Mouse (Mus musculus) lung, embryonic 16.5 days (tissue): ENCODE measurements at regions not wholly inside any gene's neighbourhood (a gene's known extent, or its start where the extent isn't known, plus 50 kb on each side); places are given as distances from the start of the nearest gene placed in this dataset.
A peak's percentile ranks its signal among the peaks of the same experiment; 100 is the strongest.

Experiments used
- ATAC-seq: fragments of 200-750 bp; cut with Nextera tagmentation; 2 replicates; pipeline ENCODE4 v1.8.0; 2017; ENCODE audit warnings: low read depth, mild to moderate bottlenecking, moderate library complexity
- H3K27ac ChIP-seq: fragments of 300-500 bp; sonication (generic); 2 replicates; pipeline ENCODE4 v1.5.1; 2014; ENCODE audit warnings: mild to moderate bottlenecking, control low read depth, low read length
- H3K27me3 ChIP-seq: fragments of 300-500 bp; sonication (generic); 2 replicates; pipeline ENCODE4 v1.6.1; 2014; ENCODE audit warnings: low read depth, low read length, mixed read lengths; ENCODE audit not compliant: control insufficient read depth, insufficient read depth
- H3K36me3 ChIP-seq: fragments of 300-500 bp; sonication (generic); 2 replicates; pipeline ENCODE4 v1.6.1; 2014; ENCODE audit warnings: low read length; ENCODE audit not compliant: control insufficient read depth, insufficient read depth
- H3K4me1 ChIP-seq: fragments of 300-500 bp; sonication (generic); replicated peaks from 2 replicates; pipeline ENCODE4 v1.6.1; 2014; ENCODE audit warnings: low read length, mixed read lengths; ENCODE audit not compliant: control insufficient read depth, insufficient read depth
- H3K4me2 ChIP-seq: fragments of 300-500 bp; sonication (generic); 2 replicates; pipeline ENCODE4 v1.6.1; 2014; ENCODE audit warnings: low read depth, low read length, control low read depth
- H3K4me3 ChIP-seq: fragments of 300-500 bp; sonication (generic); 2 replicates; pipeline ENCODE4 v1.5.1; 2014; ENCODE audit warnings: mild to moderate bottlenecking, low read length, control low read depth
- H3K9ac ChIP-seq: fragments of 300-500 bp; sonication (generic); 2 replicates; pipeline ENCODE4 v1.6.1; 2014; ENCODE audit warnings: low read length, control low read depth
- H3K9me3 ChIP-seq: fragments of 300-500 bp; sonication (generic); 2 replicates; pipeline ENCODE4 v1.6.1; 2016; ENCODE audit warnings: low read length; ENCODE audit not compliant: control insufficient read depth
- WGBS: fragments of 180-500 bp; shearing (Covaris S2); extraction: QIAGEN DNeasy Blood & Tissue Kit; methylation state at CpG from one replicate; pipeline ENCODE4 v1.1.7; 2014; 5-methylcytosine and 5-hydroxymethylcytosine counted together

DNA sequence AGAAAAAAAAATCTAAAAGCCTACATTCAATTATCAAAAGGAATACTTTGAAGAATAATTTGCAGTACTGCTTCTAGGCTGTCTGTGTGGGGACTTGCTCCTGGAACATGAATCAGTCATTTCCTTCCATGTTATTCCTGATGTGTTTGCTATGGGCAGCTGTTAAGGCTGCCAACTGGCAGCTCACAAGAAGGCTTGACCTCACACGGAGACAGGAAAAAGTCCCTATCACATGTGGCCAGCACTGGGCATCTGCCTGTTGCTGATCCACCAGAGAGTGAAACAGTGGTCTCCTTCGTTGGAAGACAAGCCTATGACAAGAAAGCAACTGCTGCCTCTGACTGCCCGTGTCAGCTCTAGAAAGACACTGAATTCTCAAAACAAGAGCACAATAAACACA lies 140.6 kb downstream of the Trib2 start:
- Histone ChIP-seq H3K4me1 (no peaks in the 10 kb centered on the region), H3K27me3 (no peaks in the 10 kb centered on the region), H3K36me3 (no peaks in the 10 kb centered on the region), H3K9ac (no peak overlapping the region), H3K4me2 (no peak overlapping the region), H3K27ac (no peak overlapping the region), H3K4me3 (no peak overlapping the region), H3K9me3 (no peaks in the 10 kb centered on the region)
- no peak for ATAC-seq
- WGBS, result 55% methylated on average over 3 of the region's 3 CpGs

DNA sequence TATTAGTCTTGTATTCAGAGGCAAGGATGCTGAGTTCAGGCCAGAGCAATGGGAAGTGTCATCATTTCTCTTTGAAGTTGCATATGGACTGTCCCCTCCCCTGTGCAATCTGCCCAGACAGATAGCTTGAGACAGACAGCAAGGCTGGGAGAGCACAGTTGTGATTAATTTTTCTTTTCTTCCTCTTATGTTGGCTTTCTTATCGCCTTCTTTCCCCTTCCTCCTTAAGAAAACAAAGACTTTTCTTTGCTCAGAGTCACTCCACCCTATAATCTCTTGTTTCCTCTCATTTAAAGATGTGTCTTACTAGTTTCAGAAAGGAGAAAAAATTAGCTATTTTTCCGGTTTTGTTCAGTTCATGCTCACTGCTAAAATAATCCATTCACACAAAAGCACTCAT lies 157.0 kb downstream of the Trib2 start:
- H3K4me2 ChIP-seq, result no peak overlapping the region
- no peaks in the 10 kb centered on the region; the same call in 1 of the 2 replicates for H3K4me1 ChIP-seq
- H3K9ac ChIP-seq, result no peak overlapping the region
- no peaks in the 10 kb centered on the region for H3K27me3 ChIP-seq
- H3K4me3 ChIP-seq, result no peak overlapping the region
- ATAC-seq, result peak; percentile 36; the same call in 1 of the 2 replicates
- WGBS, result 30% methylated on average over 2 of the region's 2 CpGs
- no peaks in the 10 kb centered on the region for H3K9me3 ChIP-seq
- H3K36me3 ChIP-seq, result no peaks in the 10 kb centered on the region
- H3K27ac ChIP-seq, result peak overlapping the region; percentile 36

DNA sequence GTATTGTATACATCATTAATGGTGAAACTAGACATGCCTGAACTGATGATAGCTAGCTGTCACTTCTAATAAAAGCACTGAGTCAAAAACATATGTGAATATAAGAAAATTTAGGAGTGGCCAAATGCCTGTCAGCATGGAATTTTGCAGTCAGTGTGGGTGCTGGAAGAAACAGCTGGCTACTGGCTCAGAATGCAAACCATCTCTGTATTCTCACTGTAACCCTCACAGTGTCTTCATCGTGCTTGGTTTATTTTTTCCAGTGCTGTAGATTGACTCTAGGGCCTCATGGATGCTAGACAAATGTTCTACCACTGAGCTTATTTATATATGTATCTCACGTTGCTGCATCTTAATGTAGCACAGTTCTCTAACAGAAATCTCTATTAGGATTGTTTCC lies 157.4 kb downstream of the Trib2 start:
- Histone ChIP-seq H3K9ac (no peak overlapping the region), H3K36me3 (no peaks in the 10 kb centered on the region), H3K27me3 (no peaks in the 10 kb centered on the region), H3K27ac (peak overlapping the region; percentile 36), H3K9me3 (no peaks in the 10 kb centered on the region), H3K4me3 (no peak overlapping the region), H3K4me1 (no peaks in the 10 kb centered on the region; the same call in 1 of the 2 replicates), H3K4me2 (no peak overlapping the region)
- WGBS, result 41% methylated on average over 2 of the region's 2 CpGs
- ATAC-seq, result peak; percentile 62

DNA sequence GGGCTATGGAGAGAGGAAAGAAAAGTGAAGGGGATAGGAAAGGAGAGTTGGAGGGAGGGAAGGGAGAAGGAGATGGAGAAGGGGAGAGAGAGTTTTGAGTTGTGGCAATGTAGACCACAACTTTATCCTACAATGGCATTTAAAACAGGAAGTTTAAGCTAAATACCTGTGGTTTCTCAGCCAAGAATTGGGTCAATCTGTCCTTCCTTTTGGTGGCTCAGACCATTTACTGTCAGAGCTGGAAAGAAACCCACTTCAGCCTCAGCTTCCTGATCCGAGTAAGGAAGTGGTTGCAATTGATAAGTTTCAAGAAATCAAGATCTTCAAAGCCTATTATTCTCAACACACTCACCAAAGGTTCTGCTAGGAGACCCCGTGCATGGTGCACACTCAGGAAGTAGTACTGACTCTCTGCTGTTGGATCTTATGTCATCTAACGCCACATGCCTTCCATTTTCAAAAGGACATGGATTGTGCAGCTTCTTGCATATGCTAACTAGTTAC lies 158.9 kb downstream of the Trib2 start:
- H3K4me3 ChIP-seq, result no peak overlapping the region
- no peaks in the 10 kb centered on the region for H3K27me3 ChIP-seq
- no peak for ATAC-seq
- no peaks in the 10 kb centered on the region for H3K9me3 ChIP-seq
- no peak overlapping the region for H3K27ac ChIP-seq
- no peak overlapping the region for H3K4me2 ChIP-seq
- H3K36me3 ChIP-seq, result no peaks in the 10 kb centered on the region
- H3K4me1 ChIP-seq, result no peaks in the 10 kb centered on the region; the same call in 1 of the 2 replicates
- WGBS, result 62% methylated on average over 3 of the region's 3 CpGs
- no peak overlapping the region for H3K9ac ChIP-seq

DNA sequence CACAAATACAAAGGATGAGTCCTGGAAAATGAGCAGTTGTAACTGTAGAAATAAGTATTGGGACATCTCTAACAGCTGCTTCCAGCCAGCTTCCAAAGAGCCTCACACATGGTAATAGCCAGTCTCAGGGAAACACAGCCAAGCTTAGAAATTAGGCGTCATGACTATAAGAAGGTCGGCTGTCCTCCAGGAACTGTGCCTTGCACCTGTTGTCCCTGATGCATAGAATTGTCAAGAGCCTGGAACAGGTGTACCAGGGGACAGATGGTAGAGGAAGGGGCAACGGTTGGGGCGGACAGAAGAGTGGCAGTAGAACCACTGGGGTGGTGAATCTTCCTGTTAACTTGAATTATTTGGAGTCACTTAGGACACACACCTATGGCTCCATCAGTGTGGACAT lies 162.1 kb downstream of the Trib2 start:
- no peak overlapping the region for H3K4me3 ChIP-seq
- no peaks in the 10 kb centered on the region for H3K9me3 ChIP-seq
- ATAC-seq, result no peak
- no peak overlapping the region for H3K9ac ChIP-seq
- H3K4me1 ChIP-seq, result no peaks in the 10 kb centered on the region; the same call in 1 of the 2 replicates
- WGBS, result 87% methylated on average over 4 of the region's 4 CpGs
- no peaks in the 10 kb centered on the region for H3K36me3 ChIP-seq
- H3K4me2 ChIP-seq, result no peak overlapping the region
- H3K27me3 ChIP-seq, result no peaks in the 10 kb centered on the region
- H3K27ac ChIP-seq, result no peak overlapping the region

DNA sequence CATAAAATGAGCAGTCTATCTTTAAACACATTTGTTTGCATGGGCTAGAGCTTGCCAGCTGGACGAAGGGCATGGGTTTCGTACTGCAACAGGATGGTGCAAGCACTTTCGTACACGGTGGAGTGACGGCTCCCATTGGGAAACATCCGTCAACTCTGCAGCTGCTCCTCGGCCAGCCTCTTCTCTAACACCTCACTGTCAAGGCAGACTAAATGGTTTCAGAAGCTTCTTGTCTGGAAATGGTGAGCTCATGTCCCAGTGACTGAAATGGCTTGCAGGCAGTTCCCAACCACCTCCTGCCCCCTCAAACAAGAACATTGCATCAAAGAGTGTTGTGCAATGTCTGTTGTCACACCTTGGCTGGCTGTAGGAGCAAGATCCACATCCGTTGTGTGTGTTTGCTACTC lies 163.4 kb downstream of the Trib2 start:
- Histone ChIP-seq H3K36me3 (no peaks in the 10 kb centered on the region), H3K4me3 (no peak overlapping the region), H3K4me1 (peaks cover 1% of the 10 kb centered on the region; the same call in 1 of the 2 replicates), H3K9ac (no peak overlapping the region), H3K4me2 (no peak overlapping the region), H3K27me3 (no peaks in the 10 kb centered on the region), H3K27ac (0 out of 2 replicates have a peak overlapping the region, but pooled peaks have one; percentile 1), H3K9me3 (no peaks in the 10 kb centered on the region)
- peak; percentile 94 for ATAC-seq
- WGBS, result 25% methylated on average over 8 of the region's 8 CpGs

DNA sequence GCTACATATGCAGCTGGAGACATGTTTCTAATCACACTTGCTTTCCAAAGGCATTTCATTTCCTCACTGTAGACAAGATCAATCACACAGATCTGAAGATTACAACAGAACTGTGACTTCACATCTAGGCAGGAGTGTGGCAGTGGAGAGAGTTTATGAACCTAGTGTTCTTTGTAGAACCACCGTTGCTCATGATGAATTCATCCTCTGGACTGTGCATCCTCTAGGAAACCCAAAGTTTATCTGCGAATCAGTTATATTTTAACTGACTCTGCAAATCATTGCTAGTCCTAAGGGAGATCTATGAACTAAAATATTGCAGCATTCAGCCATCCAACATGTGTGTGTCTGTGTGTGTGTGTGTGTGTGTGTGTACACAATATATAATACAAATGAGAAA lies 165.4 kb downstream of the Trib2 start:
- no peak overlapping the region for H3K9ac ChIP-seq
- 84% methylated on average over 2 of the region's 2 CpGs for WGBS
- no peak overlapping the region for H3K4me2 ChIP-seq
- no peak overlapping the region for H3K27ac ChIP-seq
- no peaks in the 10 kb centered on the region for H3K9me3 ChIP-seq
- no peaks in the 10 kb centered on the region for H3K27me3 ChIP-seq
- ATAC-seq, result no peak
- peaks cover 2% of the 10 kb centered on the region; the same call in 1 of the 2 replicates for H3K4me1 ChIP-seq
- no peaks in the 10 kb centered on the region for H3K36me3 ChIP-seq
- H3K4me3 ChIP-seq, result no peak overlapping the region

DNA sequence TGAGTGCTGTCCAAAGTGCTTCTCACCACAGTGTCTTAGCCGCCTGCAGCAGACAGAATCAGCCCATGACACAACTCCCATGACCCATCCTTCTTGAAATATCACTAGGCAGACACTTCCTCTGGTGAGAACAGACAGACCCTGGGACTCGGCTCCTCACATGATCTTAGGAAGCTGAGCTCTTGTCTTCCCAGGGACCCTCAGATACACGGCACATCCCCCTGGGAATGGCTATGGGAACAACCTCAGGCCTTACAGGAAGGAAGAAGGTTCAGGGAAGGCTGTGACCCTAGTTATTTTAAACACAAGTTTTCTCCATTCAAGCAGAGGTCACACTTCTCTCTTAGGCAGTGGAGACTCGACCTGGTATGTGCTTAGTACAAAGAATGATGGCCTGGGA lies 166.8 kb downstream of the Trib2 start:
- H3K36me3 ChIP-seq, result no peaks in the 10 kb centered on the region
- H3K27ac ChIP-seq, result no peak overlapping the region
- no peak overlapping the region for H3K9ac ChIP-seq
- no peak overlapping the region for H3K4me2 ChIP-seq
- H3K4me1 ChIP-seq, result peaks cover 2% of the 10 kb centered on the region; the same call in 1 of the 2 replicates
- H3K4me3 ChIP-seq, result no peak overlapping the region
- WGBS, result 44% methylated on average over 4 of the region's 4 CpGs
- no peaks in the 10 kb centered on the region for H3K27me3 ChIP-seq
- H3K9me3 ChIP-seq, result no peaks in the 10 kb centered on the region
- ATAC-seq, result no peak

DNA sequence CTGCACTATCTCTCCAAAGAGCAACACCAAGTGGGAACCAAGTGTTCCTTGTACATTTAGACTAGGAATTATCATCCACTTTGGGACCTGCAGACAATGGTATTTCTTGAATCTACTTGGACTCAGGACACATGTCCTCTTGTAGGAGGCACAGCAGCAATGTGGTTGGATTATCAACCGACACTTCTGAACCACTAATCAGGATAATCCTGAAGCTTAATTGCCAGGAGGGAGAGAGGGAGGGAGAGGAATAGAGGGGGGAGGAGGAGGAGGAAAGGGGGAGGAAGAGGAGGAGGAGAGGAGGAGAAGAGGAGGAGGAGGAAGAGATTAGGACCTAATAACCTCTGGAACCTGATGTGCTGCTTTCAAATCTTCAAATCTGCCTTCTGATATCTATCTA lies 167.5 kb downstream of the Trib2 start:
- H3K36me3 ChIP-seq, result no peaks in the 10 kb centered on the region
- H3K27ac ChIP-seq, result no peak overlapping the region
- no peaks in the 10 kb centered on the region for H3K9me3 ChIP-seq
- H3K4me2 ChIP-seq, result no peak overlapping the region
- H3K4me3 ChIP-seq, result no peak overlapping the region
- no peaks in the 10 kb centered on the region for H3K27me3 ChIP-seq
- 70% methylated on average over 1 of the region's 1 CpGs for WGBS
- H3K4me1 ChIP-seq, result peaks cover 2% of the 10 kb centered on the region; the same call in 1 of the 2 replicates
- H3K9ac ChIP-seq, result no peak overlapping the region
- no peak for ATAC-seq
